Mouse (Mus musculus): ENCODE results near the gene Dcbld1.

Gene Dcbld1

GRCm38 (mm10) chr10:52233301-52233968, at the start of gene Dcbld1:
Gene Dcbld1, plus strand, starts transcription at chr10:52233619.
- peak in 1 of 2 experiments; percentile 33 for DNase-seq (ENCODE audit: low spot score in 2 of 2)

GRCm38 (mm10) chr10:52185900-52186299, 47.5 kb upstream of the Dcbld1 start:
- DNase-seq (ENCODE audit: low spot score in 2 of 2) = peak; percentile 7 to 10

- no peak for DNase-seq (ENCODE audit: low spot score in 2 of 2)
These were observed 38.2 kb upstream of the Dcbld1 start, which contains the start of gene Ros1 for GRCm38 (mm10) chr10:52194957-52195852. Gene Ros1, minus strand, starts transcription at chr10:52195244.

GRCm38 (mm10) chr10:52204006-52204405, 29.4 kb upstream of the Dcbld1 start:
- DNase-seq (ENCODE audit: low spot score in 2 of 2) = no peak

GRCm38 (mm10) chr10:52215267-52215818, 18.1 kb upstream of the Dcbld1 start:
- no peak for DNase-seq (ENCODE audit: low spot score in 2 of 2)

- peak in 1 of 2 experiments; percentile 72 for DNase-seq (ENCODE audit: low spot score in 2 of 2)
These were observed 16.4 kb upstream of the Dcbld1 start for GRCm38 (mm10) chr10:52216797-52217563.

GRCm38 (mm10) chr10:52217564-52217934, 15.9 kb upstream of the Dcbld1 start:
- DNase-seq (ENCODE audit: low spot score in 2 of 2) = peak in 1 of 2 experiments; percentile 3

- no peak for DNase-seq (ENCODE audit: low spot score in 2 of 2)
These were observed 13.8 kb upstream of the Dcbld1 start for GRCm38 (mm10) chr10:52219600-52219999.

- DNase-seq (ENCODE audit: low spot score in 2 of 2) = peak in 1 of 2 experiments; percentile 4
These were observed 933 bp upstream of the Dcbld1 start for GRCm38 (mm10) chr10:52232196-52233176.

GRCm38 (mm10) chr10:52233969-52234653, 692 bp downstream of the Dcbld1 start:
- peak in 1 of 2 experiments; percentile 13 for DNase-seq (ENCODE audit: low spot score in 2 of 2)

- DNase-seq (ENCODE audit: low spot score in 2 of 2) = no peak
These were observed 1.2 kb downstream of the Dcbld1 start for GRCm38 (mm10) chr10:52234654-52234981.

- DNase-seq (ENCODE audit: low spot score in 2 of 2) = no peak
These were observed 2.0 kb downstream of the Dcbld1 start for GRCm38 (mm10) chr10:52235461-52235860.

- no peak for DNase-seq (ENCODE audit: low spot score in 2 of 2)
These were observed 8.6 kb downstream of the Dcbld1 start for GRCm38 (mm10) chr10:52242015-52242414.

- no peak for DNase-seq (ENCODE audit: low spot score in 2 of 2)
These were observed 9.4 kb downstream of the Dcbld1 start for GRCm38 (mm10) chr10:52242680-52243323.

- DNase-seq (ENCODE audit: low spot score in 2 of 2) = no peak
These were observed 12.8 kb downstream of the Dcbld1 start for GRCm38 (mm10) chr10:52246207-52246606.

- DNase-seq (ENCODE audit: low spot score in 2 of 2) = no peak
These were observed 18.8 kb downstream of the Dcbld1 start for GRCm38 (mm10) chr10:52252240-52252639.

GRCm38 (mm10) chr10:52253426-52253825, 20.0 kb downstream of the Dcbld1 start:
- no peak for DNase-seq (ENCODE audit: low spot score in 2 of 2)

- DNase-seq (ENCODE audit: low spot score in 2 of 2) = no peak
These were observed 24.3 kb downstream of the Dcbld1 start for GRCm38 (mm10) chr10:52257768-52258167.

GRCm38 (mm10) chr10:52258180-52258948, 24.9 kb downstream of the Dcbld1 start:
- DNase-seq (ENCODE audit: low spot score in 2 of 2) = no peak
